Mouse (Mus musculus): Measurements from ENCODE around the gene Tmem9b.

- no peak for TF ChIP-seq CTCF (conservative IDR thresholded peaks at IDR 0.05; ENCODE audit: low read length)
- TF ChIP-seq POU5F1 (IDR thresholded peaks at IDR 0.05; ENCODE audit: borderline replicate concordance, low read length) = no peak
- TF ChIP-seq NANOG (IDR thresholded peaks at IDR 0.05; ENCODE audit: borderline replicate concordance, low read length) = no peak
These were observed 50.0 kb downstream of the Tmem9b start for GRCm38 (mm10) chr7:109702721-109703120.

Measured in E14TG2a.4 (cell line).